Mouse (Mus musculus) cortical plate, adult 2 months (tissue): ENCODE results near the gene Cyp1a1. TPM values are rescaled to one million over a fixed set of nuclear protein-coding genes. Genes with fewer than 3 reads are reported as not detected.

Experiments
- H3K27ac ChIP-seq: fragments of 200-500 bp; 2 replicates; pipeline ENCODE4 v1.5.1; 2012; ENCODE audit warnings: low read length, control low read depth, inconsistent platforms; ENCODE audit not compliant: insufficient read depth
- H3K4me1 ChIP-seq: fragments of 200-500 bp; 2 replicates; pipeline ENCODE4 v1.6.1; 2011; ENCODE audit warnings: low read length; ENCODE audit not compliant: control insufficient read depth, insufficient read depth
- H3K4me3 ChIP-seq: fragments of 200-500 bp; 2 replicates; pipeline ENCODE4 v1.5.1; 2011; ENCODE audit warnings: mild to moderate bottlenecking, low read length, control low read depth; ENCODE audit not compliant: insufficient read depth
- CTCF ChIP-seq: fragments of 200-500 bp; IDR thresholded peaks from 2 replicates; pipeline ENCODE4 v1.5.1; 2011; ENCODE audit warnings: mild to moderate bottlenecking, control low read depth, low read length; ENCODE audit not compliant: insufficient read depth; ENCODE audit errors: extremely low read depth
- POLR2A ChIP-seq: fragments of 200-500 bp; IDR thresholded peaks from 2 replicates; pipeline ENCODE4 v1.6.1; 2011; ENCODE audit warnings: mild to moderate bottlenecking, low read length, control low read depth; ENCODE audit not compliant: insufficient read depth; ENCODE audit errors: extremely low read depth
- polyA plus RNA-seq: library from polyadenylated mRNA; depleted of rRNA; stranded (reverse); fragments of >200 nt; gene quantifications from 2 replicates; pipeline ENCODE4 v1.2.3, GENCODE M21; 2012; rRNA removed

Cyp1a1 gene
- polyA plus RNA-seq, 1 experiment = 0.08 TPM

- Histone ChIP-seq H3K4me1 (no peaks in the 10 kb centered on the region), H3K4me3 (no peak overlapping the region), H3K27ac (no peak overlapping the region)
- TF ChIP-seq POLR2A = no peak
- TF ChIP-seq CTCF = no peak
These were observed 61.1 kb downstream of the Cyp1a1 start for GRCm38 (mm10) chr9:57748831-57749230.

GRCm38 (mm10) chr9:57750901-57751300, 63.2 kb downstream of the Cyp1a1 start:
- Histone ChIP-seq H3K27ac (no peak overlapping the region), H3K4me3 (no peak overlapping the region), H3K4me1 (no peaks in the 10 kb centered on the region)
- no peak for TF ChIP-seq CTCF
- TF ChIP-seq POLR2A = no peak

Other genes with a start within 250 kb of the Cyp1a1 start
- gene Ppcdc, start 247.8 kb upstream of the Cyp1a1 start, polyA plus RNA-seq = 22.2 and 22.9 TPM in 2 replicates
- gene Scamp5, start 219.9 kb upstream of the Cyp1a1 start, polyA plus RNA-seq = 376 and 379 TPM in 2 replicates
- gene Rpp25, start 183.9 kb upstream of the Cyp1a1 start, polyA plus RNA-seq = 15.1 and 16.0 TPM in 2 replicates
- gene Cox5a, start 166.7 kb upstream of the Cyp1a1 start, polyA plus RNA-seq = 384 and 401 TPM in 2 replicates
- 9.5 and 10.9 TPM in 2 replicates for gene Fam219b, start 150.4 kb upstream of the Cyp1a1 start, polyA plus RNA-seq
- gene Mpi, start 135.2 kb upstream of the Cyp1a1 start, polyA plus RNA-seq = 101 and 102 TPM in 2 replicates
- 41.7 and 45.2 TPM in 2 replicates for gene Scamp2, start 127.0 kb upstream of the Cyp1a1 start, polyA plus RNA-seq
- 54.5 and 59.9 TPM in 2 replicates for gene Ulk3, start 98.5 kb upstream of the Cyp1a1 start, polyA plus RNA-seq
- gene Cplx3, start 81.6 kb upstream of the Cyp1a1 start, polyA plus RNA-seq = 44.6 and 48.1 TPM in 2 replicates
- gene Lman1l, start 67.2 kb upstream of the Cyp1a1 start, polyA plus RNA-seq = not detected in 2 replicates
- gene Csk, start 34.3 kb upstream of the Cyp1a1 start, polyA plus RNA-seq = 34.2 and 35.7 TPM in 2 replicates
- not detected in 2 replicates for gene Cyp1a2, start 4.2 kb upstream of the Cyp1a1 start, polyA plus RNA-seq
- 12.2 and 13.2 TPM in 2 replicates for gene Edc3, start 20.6 kb downstream of the Cyp1a1 start, polyA plus RNA-seq
- 160 and 166 TPM in 2 replicates for gene Clk3, start 77.9 kb downstream of the Cyp1a1 start, polyA plus RNA-seq
- 7.7 and 8.5 TPM in 2 replicates for gene Arid3b, start 148.9 kb downstream of the Cyp1a1 start, polyA plus RNA-seq
- 144 and 145 TPM in 2 replicates for gene Ubl7, start 223.1 kb downstream of the Cyp1a1 start, polyA plus RNA-seq